Mouse (Mus musculus) hindbrain, embryonic 13.5 days (tissue): Measurements from ENCODE around the gene Lpar2. TPM values are rescaled to one million over a fixed set of nuclear protein-coding genes. Genes with fewer than 3 reads are reported as not detected.

ENCODE experiments used
- ATAC-seq: fragments of 200-750 bp; cut with Nextera tagmentation; 2 replicates; pipeline ENCODE4 v1.8.0; 2017; ENCODE audit warnings: moderate TSS enrichment; ENCODE audit not compliant: low FRiP score
- H3K27ac ChIP-seq: fragments of 300-500 bp; sonication (generic); 2 replicates; pipeline ENCODE4 v1.5.1; 2015; ENCODE audit warnings: inconsistent platforms, mild to moderate bottlenecking, moderate library complexity
- H3K27me3 ChIP-seq: fragments of 300-500 bp; sonication (generic); 2 replicates; pipeline ENCODE4 v1.6.1; 2015; ENCODE audit warnings: mild to moderate bottlenecking, inconsistent platforms
- H3K36me3 ChIP-seq: fragments of 300-500 bp; sonication (generic); 2 replicates; pipeline ENCODE4 v1.6.1; 2015; ENCODE audit warnings: mild to moderate bottlenecking, inconsistent platforms
- H3K4me1 ChIP-seq: fragments of 300-500 bp; sonication (generic); replicated peaks from 2 replicates; pipeline ENCODE4 v1.6.1; 2015; ENCODE audit warnings: inconsistent platforms
- H3K4me2 ChIP-seq: fragments of 300-500 bp; sonication (generic); 2 replicates; pipeline ENCODE4 v1.6.1; 2015; ENCODE audit warnings: inconsistent platforms, mild to moderate bottlenecking, moderate library complexity
- H3K4me3 ChIP-seq: fragments of 300-500 bp; sonication (generic); 2 replicates; pipeline ENCODE4 v1.5.1; 2015; ENCODE audit warnings: mild to moderate bottlenecking, inconsistent platforms
- H3K9ac ChIP-seq: fragments of 300-500 bp; sonication (generic); 2 replicates; pipeline ENCODE4 v1.6.1; 2015; ENCODE audit warnings: mild to moderate bottlenecking, inconsistent platforms
- H3K9me3 ChIP-seq: fragments of 300-500 bp; sonication (generic); 2 replicates; pipeline ENCODE4 v1.6.1; 2016; ENCODE audit warnings: inconsistent platforms
- whole genome bisulfite sequencing: fragments of 180-500 bp; shearing (Covaris S2); methylation state at CpG from one replicate; pipeline ENCODE4 v1.1.7; 2015; 5-methylcytosine and 5-hydroxymethylcytosine counted together
- polyA plus RNA-seq: library from polyadenylated mRNA; unstranded; fragments of >200 nt; fragmentation: Nextera tagmentation; extraction: Ambion mirVana; gene quantifications from 2 replicates; pipeline ENCODE4 v1.2.1, GENCODE M21; 2015

The Lpar2 gene
- polyA plus RNA-seq, 1 experiment from 2014 or later = 0.83 TPM

- H3K9ac ChIP-seq = no peak overlapping the region
- no peak for ATAC-seq
- 92% methylated on average over 6 of the region's 6 CpGs for WGBS
- no peaks in the 10 kb centered on the region for H3K27me3 ChIP-seq
- H3K4me1 ChIP-seq = peaks cover 32% of the 10 kb centered on the region
- H3K27ac ChIP-seq = no peak overlapping the region
- no peak overlapping the region for H3K4me2 ChIP-seq
- no peak overlapping the region for H3K4me3 ChIP-seq
- no peaks in the 10 kb centered on the region for H3K9me3 ChIP-seq
- peaks cover 67% of the 10 kb centered on the region for H3K36me3 ChIP-seq
Observed at GRCm38 (mm10) chr8:69794901-69795300, 27.3 kb upstream of the Lpar2 start.

- no peak for ATAC-seq
- Histone ChIP-seq H3K4me1 (peaks cover 22% of the 10 kb centered on the region), H3K27me3 (no peaks in the 10 kb centered on the region), H3K27ac (no peak overlapping the region), H3K4me3 (no peak overlapping the region), H3K36me3 (peaks cover 87% of the 10 kb centered on the region), H3K9me3 (no peaks in the 10 kb centered on the region), H3K9ac (no peak overlapping the region), H3K4me2 (no peak overlapping the region)
- 97% methylated on average over 16 of the region's 16 CpGs for WGBS
Observed at GRCm38 (mm10) chr8:69796721-69797345, 25.4 kb upstream of the Lpar2 start.

- Histone ChIP-seq H3K9me3 (no peaks in the 10 kb centered on the region), H3K9ac (no peak overlapping the region), H3K27me3 (no peaks in the 10 kb centered on the region), H3K4me1 (peaks cover 14% of the 10 kb centered on the region), H3K4me3 (no peak overlapping the region), H3K27ac (no peak overlapping the region), H3K4me2 (no peak overlapping the region), H3K36me3 (peaks cover 95% of the 10 kb centered on the region)
- WGBS = 94% methylated on average over 10 of the region's 10 CpGs
- no peak for ATAC-seq
Observed at GRCm38 (mm10) chr8:69797661-69798060, 24.6 kb upstream of the Lpar2 start.

- Histone ChIP-seq H3K4me1 (no peaks in the 10 kb centered on the region), H3K27ac (no peak overlapping the region), H3K9me3 (no peaks in the 10 kb centered on the region), H3K36me3 (peaks cover 100% of the 10 kb centered on the region), H3K27me3 (no peaks in the 10 kb centered on the region), H3K4me2 (no peak overlapping the region), H3K4me3 (no peak overlapping the region), H3K9ac (no peak overlapping the region)
- WGBS = 83% methylated on average over 8 of the region's 8 CpGs
- ATAC-seq = no peak
Observed at GRCm38 (mm10) chr8:69799261-69799660, 23.0 kb upstream of the Lpar2 start.

GRCm38 (mm10) chr8:69799946-69800345 is 22.3 kb upstream of the Lpar2 start:
- no peaks in the 10 kb centered on the region for H3K9me3 ChIP-seq
- WGBS = 95% methylated on average over 5 of the region's 5 CpGs
- H3K36me3 ChIP-seq = peaks cover 98% of the 10 kb centered on the region
- H3K9ac ChIP-seq = no peak overlapping the region
- no peaks in the 10 kb centered on the region for H3K4me1 ChIP-seq
- no peak overlapping the region for H3K27ac ChIP-seq
- no peak overlapping the region for H3K4me2 ChIP-seq
- H3K4me3 ChIP-seq = no peak overlapping the region
- H3K27me3 ChIP-seq = no peaks in the 10 kb centered on the region
- ATAC-seq = no peak

GRCm38 (mm10) chr8:69801796-69802195 is 20.4 kb upstream of the Lpar2 start:
- Histone ChIP-seq H3K27ac (no peak overlapping the region), H3K36me3 (peaks cover 98% of the 10 kb centered on the region), H3K4me1 (no peaks in the 10 kb centered on the region), H3K4me2 (no peak overlapping the region), H3K4me3 (no peak overlapping the region), H3K9ac (no peak overlapping the region), H3K27me3 (no peaks in the 10 kb centered on the region), H3K9me3 (no peaks in the 10 kb centered on the region)
- ATAC-seq = no peak
- 94% methylated on average over 4 of the region's 4 CpGs for WGBS

GRCm38 (mm10) chr8:69802216-69802615 is 20.0 kb upstream of the Lpar2 start:
- H3K27me3 ChIP-seq = no peaks in the 10 kb centered on the region
- peaks cover 98% of the 10 kb centered on the region for H3K36me3 ChIP-seq

GRCm38 (mm10) chr8:69803366-69803765 is 18.9 kb upstream of the Lpar2 start:
- Histone ChIP-seq H3K4me3 (no peak overlapping the region), H3K27me3 (no peaks in the 10 kb centered on the region), H3K27ac (no peak overlapping the region), H3K9me3 (no peaks in the 10 kb centered on the region), H3K4me2 (no peak overlapping the region), H3K4me1 (peaks cover 4% of the 10 kb centered on the region), H3K36me3 (peaks cover 97% of the 10 kb centered on the region), H3K9ac (no peak overlapping the region)
- no peak for ATAC-seq
- WGBS = 90% methylated on average over 7 of the region's 7 CpGs

More at GRCm38 (mm10) chr8:69802216-69802615, 20.0 kb upstream of the Lpar2 start:
- Histone ChIP-seq H3K9ac (no peak overlapping the region), H3K9me3 (no peaks in the 10 kb centered on the region), H3K4me2 (no peak overlapping the region), H3K4me1 (no peaks in the 10 kb centered on the region), H3K27ac (no peak overlapping the region), H3K4me3 (no peak overlapping the region)
- ATAC-seq = no peak

GRCm38 (mm10) chr8:69804537-69804936 is 17.7 kb upstream of the Lpar2 start:
- Histone ChIP-seq H3K36me3 (peaks cover 85% of the 10 kb centered on the region), H3K9ac (no peak overlapping the region), H3K4me1 (peaks cover 8% of the 10 kb centered on the region), H3K4me2 (no peak overlapping the region), H3K9me3 (no peaks in the 10 kb centered on the region), H3K27me3 (no peaks in the 10 kb centered on the region), H3K4me3 (no peak overlapping the region), H3K27ac (no peak overlapping the region)
- WGBS = 94% methylated on average over 6 of the region's 6 CpGs
- ATAC-seq = no peak

- no peak overlapping the region for H3K4me2 ChIP-seq
- no peaks in the 10 kb centered on the region for H3K27me3 ChIP-seq
- H3K4me3 ChIP-seq = no peak overlapping the region
- H3K9ac ChIP-seq = no peak overlapping the region
- peaks cover 14% of the 10 kb centered on the region for H3K4me1 ChIP-seq
- no peak overlapping the region for H3K27ac ChIP-seq
- 95% methylated on average over 10 of the region's 10 CpGs for WGBS
- H3K9me3 ChIP-seq = no peaks in the 10 kb centered on the region
- no peak for ATAC-seq
- H3K36me3 ChIP-seq = peaks cover 81% of the 10 kb centered on the region
Observed at GRCm38 (mm10) chr8:69805086-69805485, 17.1 kb upstream of the Lpar2 start.

- H3K4me2 ChIP-seq = no peak overlapping the region
- no peak overlapping the region for H3K27ac ChIP-seq
- WGBS = 94% methylated on average over 9 of the region's 9 CpGs
- no peak for ATAC-seq
- H3K27me3 ChIP-seq = no peaks in the 10 kb centered on the region
- peaks cover 18% of the 10 kb centered on the region for H3K4me1 ChIP-seq
- no peaks in the 10 kb centered on the region for H3K9me3 ChIP-seq
- peaks cover 81% of the 10 kb centered on the region for H3K36me3 ChIP-seq
- no peak overlapping the region for H3K9ac ChIP-seq
- H3K4me3 ChIP-seq = no peak overlapping the region
Observed at GRCm38 (mm10) chr8:69805491-69805890, 16.7 kb upstream of the Lpar2 start.

- ATAC-seq = no peak
- Histone ChIP-seq H3K4me2 (no peak overlapping the region), H3K27ac (no peak overlapping the region), H3K9me3 (no peaks in the 10 kb centered on the region), H3K27me3 (no peaks in the 10 kb centered on the region), H3K4me1 (peaks cover 18% of the 10 kb centered on the region), H3K36me3 (peaks cover 81% of the 10 kb centered on the region), H3K4me3 (no peak overlapping the region), H3K9ac (no peak overlapping the region)
- WGBS = 97% methylated on average over 5 of the region's 5 CpGs
Observed at GRCm38 (mm10) chr8:69807236-69807635, 15.0 kb upstream of the Lpar2 start.

- WGBS = 6% methylated on average over 27 of the region's 28 CpGs
- peak within 1 kb of the TSS; percentile 69 for H3K4me3 ChIP-seq
- peak; percentile 73 for ATAC-seq
- no peaks in the 10 kb centered on the region for H3K9me3 ChIP-seq
- H3K9ac ChIP-seq = peak within 1 kb of the TSS; percentile 85
- peak within 1 kb of the TSS; percentile 79 for H3K27ac ChIP-seq
- peaks cover 18% of the 10 kb centered on the region for H3K4me1 ChIP-seq
- H3K36me3 ChIP-seq = peaks cover 77% of the 10 kb centered on the region
- no peaks in the 10 kb centered on the region for H3K27me3 ChIP-seq
- H3K4me2 ChIP-seq = peak within 1 kb of the TSS; percentile 77
Observed at GRCm38 (mm10) chr8:69808094-69808863, 13.9 kb upstream of the Lpar2 start, which contains the start of gene Gmip. Gene Gmip, plus strand, starts transcription at chr8:69808679.
